Mouse (Mus musculus) forebrain, embryonic 15.5 days (tissue): ENCODE results near the gene Gm10024. TPM values are rescaled to one million over a fixed set of nuclear protein-coding genes. Genes with fewer than 3 reads are reported as not detected.
"Not testable (repeated sequence)": the region's sequence is repeated elsewhere in the genome, so short reads cannot be mapped to it uniquely, and the experiment has no call there.

Source experiments
- ATAC-seq: fragments of 200-750 bp; cut with Nextera tagmentation; replicated peaks from 2 replicates; pipeline ENCODE4 v1.8.0; 2017; ENCODE audit warnings: mild to moderate bottlenecking, moderate TSS enrichment, moderate library complexity
- H3K27ac ChIP-seq: fragments of 300-500 bp; sonication (generic); replicated peaks from 2 replicates; pipeline ENCODE4 v1.5.1; 2015; ENCODE audit warnings: mild to moderate bottlenecking, inconsistent platforms
- H3K27me3 ChIP-seq: fragments of 300-500 bp; sonication (generic); 2 replicates; pipeline ENCODE4 v1.6.1; 2015; ENCODE audit warnings: inconsistent platforms
- H3K36me3 ChIP-seq: fragments of 300-500 bp; sonication (generic); 2 replicates; pipeline ENCODE4 v1.6.1; 2015; ENCODE audit warnings: mild to moderate bottlenecking, inconsistent platforms
- H3K4me1 ChIP-seq: fragments of 300-500 bp; sonication (generic); 2 replicates; pipeline ENCODE4 v1.6.1; 2015; ENCODE audit warnings: inconsistent platforms
- H3K4me2 ChIP-seq: fragments of 300-500 bp; sonication (generic); replicated peaks from 2 replicates; pipeline ENCODE4 v1.6.1; 2015; ENCODE audit warnings: mild to moderate bottlenecking, inconsistent platforms
- H3K4me3 ChIP-seq: fragments of 300-500 bp; sonication (generic); 2 replicates; pipeline ENCODE4 v1.5.1; 2015; ENCODE audit warnings: mild to moderate bottlenecking, inconsistent platforms
- H3K9ac ChIP-seq: fragments of 300-500 bp; sonication (generic); replicated peaks from 2 replicates; pipeline ENCODE4 v1.6.1; 2015; ENCODE audit warnings: mild to moderate bottlenecking, inconsistent platforms
- H3K9me3 ChIP-seq: fragments of 300-500 bp; sonication (generic); 2 replicates; pipeline ENCODE4 v1.6.1; 2016; ENCODE audit warnings: inconsistent platforms
- WGBS: fragments of 180-500 bp; shearing (Covaris S2); methylation state at CpG from one replicate; pipeline ENCODE4 v1.1.7; 2015; ENCODE audit warnings: mixed read lengths; 5-methylcytosine and 5-hydroxymethylcytosine counted together
- polyA plus RNA-seq: library from polyadenylated mRNA; unstranded; fragments of >200 nt; fragmentation: Nextera tagmentation; extraction: Ambion mirVana; gene quantifications from 2 replicates; pipeline ENCODE4 v1.2.1, GENCODE M21; 2015

Gene Gm10024
- polyA plus RNA-seq, 1 experiment from 2014 or later = not detected

DNA sequence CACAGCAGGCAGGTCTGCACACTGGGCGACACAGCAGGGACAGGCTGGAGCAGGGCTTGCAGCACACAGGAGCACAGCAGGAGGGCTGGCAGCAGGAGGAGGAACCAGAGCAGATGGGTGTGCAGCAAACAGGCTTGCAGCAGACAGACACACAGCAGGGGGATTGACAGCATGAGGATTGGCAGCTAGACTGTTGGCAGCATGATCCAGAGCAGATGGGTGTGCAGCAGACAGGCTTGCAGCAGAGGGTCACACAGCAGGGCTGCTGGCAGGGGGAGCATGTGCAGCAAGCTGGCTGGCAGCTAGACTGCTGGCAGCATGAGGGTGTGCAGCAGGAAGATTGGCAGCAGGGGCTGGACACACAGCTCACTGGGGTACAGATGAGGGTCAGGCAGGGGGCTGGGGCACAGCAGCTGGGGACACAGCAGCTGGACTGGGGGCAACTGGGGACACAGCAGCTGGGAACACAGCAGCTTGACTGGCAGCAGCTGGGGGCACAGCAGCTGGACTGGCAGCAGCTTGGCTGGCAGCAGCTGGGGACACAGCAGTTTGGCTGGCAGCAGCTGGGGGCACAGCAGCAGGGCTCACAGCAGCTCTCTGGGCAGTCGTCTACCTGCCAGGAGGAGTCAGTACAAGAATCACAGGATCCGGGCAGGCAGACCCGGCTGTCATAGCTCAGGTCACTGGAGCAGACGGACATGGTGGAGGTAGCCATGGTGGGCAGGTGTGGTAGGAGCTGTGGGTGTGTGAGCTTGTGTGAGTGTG, 30.8 kb downstream of the Gm10024 start, which contains the start of gene Gm18596:
TSS of gene Gm18596 (minus strand) at position 715 of the 765 bp plus-strand sequence.
- not testable (repeated sequence) for H3K27me3 ChIP-seq
- 47% methylated on average over 5 of the region's 5 CpGs for WGBS

GRCm38 (mm10) chr10:77750686-77751085, 39.4 kb downstream of the Gm10024 start:
- 73% methylated on average over 1 of the region's 1 CpGs for WGBS
- H3K36me3 ChIP-seq, H3K4me2 ChIP-seq, H3K27me3 ChIP-seq, H3K4me3 ChIP-seq, H3K27ac ChIP-seq, H3K9me3 ChIP-seq, ATAC-seq, H3K4me1 ChIP-seq, H3K9ac ChIP-seq: not testable (repeated sequence)

More for the DNA sequence above, 30.8 kb downstream of the Gm10024 start, which contains the start of gene Gm18596:
- H3K4me3 ChIP-seq, H3K4me2 ChIP-seq, ATAC-seq, H3K9me3 ChIP-seq, H3K4me1 ChIP-seq, H3K9ac ChIP-seq, H3K36me3 ChIP-seq: not testable (repeated sequence)
- 0 out of 2 replicates have a peak within 1 kb of the TSS, but pooled peaks have one; percentile 15 for H3K27ac ChIP-seq

DNA sequence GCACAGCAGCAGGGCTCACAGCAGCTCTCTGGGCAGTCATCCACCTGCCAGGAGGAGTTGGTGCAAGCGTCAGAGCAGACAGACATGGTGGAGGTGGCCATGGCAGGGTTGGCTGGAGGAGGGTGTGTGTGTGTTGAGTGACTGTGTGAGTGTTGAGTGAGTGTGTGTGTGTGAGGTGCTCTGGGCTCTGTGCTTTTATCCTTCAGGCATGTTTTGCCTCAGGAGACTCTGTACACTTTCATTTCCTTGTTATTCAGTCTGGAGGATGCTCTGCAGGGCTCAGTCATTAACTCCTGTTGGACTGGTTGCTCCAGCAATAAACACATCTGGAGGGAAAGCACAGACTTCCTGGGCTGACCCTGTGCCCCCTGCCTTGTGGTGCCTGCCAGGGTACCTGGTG, 40.0 kb downstream of the Gm10024 start, which contains the start of gene Gm9736:
TSS of gene Gm9736 (minus strand) at position 101 of the 400 bp plus-strand sequence.
- H3K27ac ChIP-seq, H3K4me1 ChIP-seq, H3K4me2 ChIP-seq, H3K9me3 ChIP-seq, H3K9ac ChIP-seq, H3K36me3 ChIP-seq, ATAC-seq, H3K27me3 ChIP-seq, H3K4me3 ChIP-seq: not testable (repeated sequence)
- 71% methylated on average over 1 of the region's 1 CpGs for WGBS

- not testable (repeated sequence) for H3K4me3 ChIP-seq, H3K9ac ChIP-seq, H3K36me3 ChIP-seq, H3K4me1 ChIP-seq, ATAC-seq, H3K27ac ChIP-seq, H3K4me2 ChIP-seq, H3K9me3 ChIP-seq, H3K27me3 ChIP-seq
- WGBS = 66% methylated on average over 3 of the region's 3 CpGs
Observed at GRCm38 (mm10) chr10:77752312-77752711, 41.1 kb downstream of the Gm10024 start.

- H3K9me3 ChIP-seq = no peaks in the 10 kb centered on the region
Observed at GRCm38 (mm10) chr10:77753448-77753847, 42.2 kb downstream of the Gm10024 start.

GRCm38 (mm10) chr10:77759582-77759981, 48.3 kb downstream of the Gm10024 start, which contains the start of gene Gm3233:
TSS of gene Gm3233 (minus strand) at chr10:77759682.
- not testable (repeated sequence) for H3K4me2 ChIP-seq, H3K27me3 ChIP-seq, H3K36me3 ChIP-seq, H3K4me3 ChIP-seq, H3K9ac ChIP-seq, H3K9me3 ChIP-seq, ATAC-seq, H3K27ac ChIP-seq, H3K4me1 ChIP-seq
- WGBS = no CpG with 5 or more reads among the region's 1 CpGs

More at GRCm38 (mm10) chr10:77753448-77753847, 42.2 kb downstream of the Gm10024 start:
- Histone ChIP-seq H3K4me1 (no peaks in the 10 kb centered on the region), H3K9ac (no peak overlapping the region), H3K36me3 (no peaks in the 10 kb centered on the region), H3K27ac (no peak overlapping the region), H3K4me2 (no peak overlapping the region), H3K4me3 (no peak overlapping the region), H3K27me3 (no peaks in the 10 kb centered on the region)
- no peak for ATAC-seq

Other genes starting within 250 kb of the Gm10024 start
- gene Fam207a, start 195.7 kb upstream of the Gm10024 start, polyA plus RNA-seq = 43.0 and 44.2 TPM in 2 replicates
- 0.65 and 0.87 TPM in 2 replicates for gene Itgb2, start 181.2 kb upstream of the Gm10024 start, polyA plus RNA-seq
- gene Pttg1ip, start 129.7 kb upstream of the Gm10024 start, polyA plus RNA-seq = 67.5 and 71.0 TPM in 2 replicates
- gene Sumo3, start 105.4 kb upstream of the Gm10024 start, polyA plus RNA-seq = 318 and 322 TPM in 2 replicates
- gene Gm49325, start 105.3 kb upstream of the Gm10024 start, polyA plus RNA-seq = 4.2 and 8.6 TPM in 2 replicates
- 108 and 117 TPM in 2 replicates for gene Ube2g2, start 89.2 kb upstream of the Gm10024 start, polyA plus RNA-seq
- gene Tspear, start 24.9 kb upstream of the Gm10024 start, polyA plus RNA-seq = 0.17 and 0.52 TPM in 2 replicates
- gene Gm19402, start 20.7 kb upstream of the Gm10024 start, polyA plus RNA-seq = not detected in 2 replicates
- not detected in 2 replicates for gene Gm9508, start 14.2 kb upstream of the Gm10024 start, polyA plus RNA-seq
- gene Gm10272, start 4.8 kb upstream of the Gm10024 start, polyA plus RNA-seq = not detected in 2 replicates
- gene Gm10142, start 4.3 kb downstream of the Gm10024 start, polyA plus RNA-seq = not detected in 2 replicates
- gene Krtap12-1, start 9.1 kb downstream of the Gm10024 start, polyA plus RNA-seq = not detected in 2 replicates
- gene Gm10100, start 15.0 kb downstream of the Gm10024 start, polyA plus RNA-seq = not detected in 2 replicates
- not detected in 2 replicates for gene Gm18596, start 31.2 kb downstream of the Gm10024 start, polyA plus RNA-seq
- gene Gm9736, start 39.9 kb downstream of the Gm10024 start, polyA plus RNA-seq = not detected in 2 replicates
- not detected in 2 replicates for gene Gm3233, start 48.2 kb downstream of the Gm10024 start, polyA plus RNA-seq
- gene Gm3238, start 59.9 kb downstream of the Gm10024 start, polyA plus RNA-seq = not detected in 2 replicates
- not detected in 2 replicates for gene Gm7138, start 65.5 kb downstream of the Gm10024 start, polyA plus RNA-seq
- not detected in 2 replicates for gene Gm3250, start 71.1 kb downstream of the Gm10024 start, polyA plus RNA-seq
- not detected in 2 replicates for gene Gm7137, start 76.7 kb downstream of the Gm10024 start, polyA plus RNA-seq
- gene Gm9639, start 83.6 kb downstream of the Gm10024 start, polyA plus RNA-seq = not detected in 2 replicates
- not detected in 2 replicates for gene Gm19668, start 87.7 kb downstream of the Gm10024 start, polyA plus RNA-seq
- gene Gm9507, start 100.4 kb downstream of the Gm10024 start, polyA plus RNA-seq = not detected in 2 replicates
- not detected in 2 replicates for gene Gm2696, start 103.2 kb downstream of the Gm10024 start, polyA plus RNA-seq
- not detected in 2 replicates for gene Krtap10-4, start 115.6 kb downstream of the Gm10024 start, polyA plus RNA-seq
- gene Krtap10-10, start 124.5 kb downstream of the Gm10024 start, polyA plus RNA-seq = not detected in 2 replicates
- not detected in 2 replicates for gene Gm36176, start 135.3 kb downstream of the Gm10024 start, polyA plus RNA-seq
- gene Gm10318, start 141.4 kb downstream of the Gm10024 start, polyA plus RNA-seq = not detected in 2 replicates
- gene Gm3285, start 150.5 kb downstream of the Gm10024 start, polyA plus RNA-seq = not detected in 2 replicates
- 11.1 and 11.3 TPM in 2 replicates for gene Lrrc3, start 191.1 kb downstream of the Gm10024 start, polyA plus RNA-seq